Mouse (Mus musculus): ENCODE measurements around the gene Slc47a1. TPM values are rescaled to one million over a fixed set of nuclear protein-coding genes. Genes with fewer than 3 reads are reported as not detected.
A peak's percentile ranks its signal among the peaks of the same experiment; 100 is the strongest.
"Not testable (repeated sequence)": the region's sequence is repeated elsewhere in the genome, so short reads cannot be mapped to it uniquely, and the experiment has no call there.

The Slc47a1 gene
- polyA plus RNA-seq, 1 experiment: not detected

DNA sequence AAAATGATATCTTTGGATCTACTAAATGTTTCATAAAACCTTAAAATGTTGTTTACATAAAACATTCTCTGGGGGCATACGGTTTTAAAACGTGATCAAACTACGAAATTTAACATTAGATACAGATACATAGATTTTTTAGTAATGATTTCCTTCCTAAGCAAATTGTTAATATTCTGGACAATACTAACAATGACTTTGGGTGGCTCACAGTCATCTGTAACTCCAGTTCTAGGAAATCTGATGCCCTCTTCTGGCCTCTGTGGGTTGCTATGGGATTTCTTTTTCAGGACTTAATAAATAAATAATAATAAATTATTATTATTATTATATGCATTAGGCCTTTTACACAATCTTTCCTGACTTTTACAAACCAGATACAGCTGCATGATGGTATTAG is 30.9 kb upstream of the Slc47a1 start:
- Histone ChIP-seq H3K36me3 (replicated peaks; ENCODE audit: low read length) (no peaks in the 10 kb centered on the region), H3K27me3 (replicated peaks) (peaks cover 79% of the 10 kb centered on the region), H3K4me3 (replicated peaks) (peak overlapping the region; percentile 95), H3K4me1 (peaks cover 22% of the 10 kb centered on the region), H3K9me3 (peaks cover 21% of the 10 kb centered on the region)
- TF ChIP-seq GATA1 (IDR thresholded peaks at IDR 0.05; ENCODE audit: borderline replicate concordance, low read length): no peak
- no peak for TF ChIP-seq FLI1 (IDR thresholded peaks at IDR 0.05; ENCODE audit: low read length)

DNA sequence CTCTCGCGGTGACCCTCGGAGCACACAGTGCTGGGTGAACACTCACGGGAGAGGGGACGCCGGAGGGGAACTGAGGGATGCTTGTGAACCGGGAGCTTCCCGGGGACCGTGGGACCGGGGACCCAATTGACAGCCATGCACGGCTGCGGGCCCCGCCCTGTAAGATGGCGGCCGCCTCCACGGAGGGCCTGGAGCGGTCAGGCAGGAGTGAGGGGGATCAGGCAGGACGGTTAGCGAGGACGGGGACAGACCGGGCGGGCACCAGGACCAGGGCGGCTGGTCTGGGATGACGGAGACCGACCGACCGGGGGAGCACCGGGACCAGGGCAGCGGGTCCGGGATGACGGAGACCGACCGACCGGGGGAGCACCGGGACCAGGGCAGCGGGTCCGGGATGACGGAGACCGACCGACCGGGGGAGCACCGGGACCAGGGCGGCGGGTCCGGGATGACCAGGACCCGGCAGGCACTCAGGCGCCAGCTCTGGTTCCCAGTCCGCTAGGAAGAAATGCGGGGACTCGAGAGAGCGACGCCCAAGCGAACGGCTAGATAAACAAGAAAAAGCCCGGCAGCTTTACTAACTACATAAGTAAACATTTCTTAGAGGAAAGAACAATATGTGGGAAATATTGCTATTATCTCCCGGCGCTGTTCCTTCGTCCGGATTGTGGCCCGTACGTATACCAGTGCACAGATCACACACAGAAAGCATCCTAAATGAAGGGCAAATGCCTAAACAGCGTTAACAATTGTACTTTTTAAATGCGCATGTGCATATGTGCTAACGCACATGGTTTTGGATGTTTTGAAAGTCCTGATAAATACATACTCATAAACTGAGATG is 30.3 kb upstream of the Slc47a1 start:
- H3K36me3 ChIP-seq (replicated peaks; ENCODE audit: low read length): no peaks in the 10 kb centered on the region
- peaks cover 20% of the 10 kb centered on the region for H3K4me1 ChIP-seq
- TF ChIP-seq GATA1 (IDR thresholded peaks at IDR 0.05; ENCODE audit: borderline replicate concordance, low read length): no peak
- TF ChIP-seq FLI1 (IDR thresholded peaks at IDR 0.05; ENCODE audit: low read length): no peak
- H3K4me3 ChIP-seq (replicated peaks): peak overlapping the region; percentile 95
- peaks cover 21% of the 10 kb centered on the region for H3K9me3 ChIP-seq
- peaks cover 76% of the 10 kb centered on the region for H3K27me3 ChIP-seq (replicated peaks)

GRCm38 (mm10) chr11:61407638-61408183 is 29.6 kb upstream of the Slc47a1 start:
- peaks cover 21% of the 10 kb centered on the region for H3K9me3 ChIP-seq
- TF ChIP-seq GATA1 (IDR thresholded peaks at IDR 0.05; ENCODE audit: borderline replicate concordance, low read length) (no peak), FLI1 (IDR thresholded peaks at IDR 0.05; ENCODE audit: low read length) (no peak)

GRCm38 (mm10) chr11:61401794-61402193 is 23.6 kb upstream of the Slc47a1 start:
- no peak overlapping the region for H3K4me3 ChIP-seq (replicated peaks)
- TF ChIP-seq FLI1 (IDR thresholded peaks at IDR 0.05; ENCODE audit: low read length) (no peak), GATA1 (IDR thresholded peaks at IDR 0.05; ENCODE audit: borderline replicate concordance, low read length) (no peak)
- H3K36me3 ChIP-seq (replicated peaks; ENCODE audit: low read length): no peaks in the 10 kb centered on the region
- peaks cover 20% of the 10 kb centered on the region for H3K9me3 ChIP-seq
- peaks cover 10% of the 10 kb centered on the region; the same call in 1 of the 2 replicates for H3K4me1 ChIP-seq
- H3K27me3 ChIP-seq (replicated peaks): peaks cover 65% of the 10 kb centered on the region

More at GRCm38 (mm10) chr11:61407638-61408183, 29.6 kb upstream of the Slc47a1 start:
- peaks cover 18% of the 10 kb centered on the region for H3K4me1 ChIP-seq
- peaks cover 75% of the 10 kb centered on the region for H3K27me3 ChIP-seq (replicated peaks)
- peak overlapping the region; percentile 95 for H3K4me3 ChIP-seq (replicated peaks)
- H3K36me3 ChIP-seq (replicated peaks; ENCODE audit: low read length): no peaks in the 10 kb centered on the region

DNA sequence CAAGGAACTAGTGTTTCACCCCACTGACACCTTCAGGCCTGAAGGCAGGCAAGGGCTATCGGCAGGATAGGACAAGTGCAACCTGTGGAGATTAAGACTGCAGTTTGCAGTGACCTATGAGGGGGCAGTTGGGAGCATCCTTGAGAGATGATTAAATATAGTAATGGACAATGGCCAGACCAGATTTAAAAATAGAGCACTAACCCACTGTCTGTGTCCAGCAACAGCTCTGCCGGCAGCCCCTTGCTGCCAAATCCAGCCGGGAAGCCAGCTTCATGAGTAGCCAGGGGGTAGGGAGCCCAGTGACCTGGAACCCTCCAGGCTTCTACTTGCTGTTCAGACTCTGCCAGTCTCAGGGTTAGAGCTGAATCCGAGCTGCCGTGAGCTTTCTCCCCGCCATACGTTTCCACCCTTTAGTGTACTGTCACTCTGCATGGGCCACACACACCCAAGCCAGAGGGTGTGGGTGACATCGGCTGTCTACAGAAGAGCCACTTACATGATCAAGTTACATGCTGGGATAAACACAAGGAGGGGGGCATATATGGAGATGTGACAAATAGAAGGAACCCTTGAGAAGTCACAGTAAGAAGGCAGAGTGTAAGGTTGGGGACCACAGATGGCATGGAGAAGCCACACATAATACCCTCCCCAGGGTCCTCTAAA is 22.7 kb upstream of the Slc47a1 start:
- H3K36me3 ChIP-seq (replicated peaks; ENCODE audit: low read length): no peaks in the 10 kb centered on the region
- H3K27me3 ChIP-seq (replicated peaks): peaks cover 57% of the 10 kb centered on the region
- no peak overlapping the region for H3K4me3 ChIP-seq (replicated peaks)
- peaks cover 26% of the 10 kb centered on the region for H3K9me3 ChIP-seq
- no peak for TF ChIP-seq FLI1 (IDR thresholded peaks at IDR 0.05; ENCODE audit: low read length)
- no peak for TF ChIP-seq GATA1 (IDR thresholded peaks at IDR 0.05; ENCODE audit: borderline replicate concordance, low read length)
- peaks cover 10% of the 10 kb centered on the region; the same call in 1 of the 2 replicates for H3K4me1 ChIP-seq

GRCm38 (mm10) chr11:61397423-61398043 is 19.4 kb upstream of the Slc47a1 start:
- Histone ChIP-seq H3K27me3 (replicated peaks) (peaks cover 33% of the 10 kb centered on the region), H3K9me3 (peaks cover 34% of the 10 kb centered on the region)

GRCm38 (mm10) chr11:61388936-61389335 is 10.8 kb upstream of the Slc47a1 start:
- Histone ChIP-seq H3K4me1 (peaks cover 13% of the 10 kb centered on the region), H3K4me3 (replicated peaks) (no peak overlapping the region), H3K9me3 (peaks cover 22% of the 10 kb centered on the region), H3K36me3 (replicated peaks; ENCODE audit: low read length) (no peaks in the 10 kb centered on the region), H3K27me3 (replicated peaks) (peaks cover 46% of the 10 kb centered on the region)
- no peak for TF ChIP-seq FLI1 (IDR thresholded peaks at IDR 0.05; ENCODE audit: low read length)
- no peak for TF ChIP-seq GATA1 (IDR thresholded peaks at IDR 0.05; ENCODE audit: borderline replicate concordance, low read length)

More at GRCm38 (mm10) chr11:61397423-61398043, 19.4 kb upstream of the Slc47a1 start:
- not testable (repeated sequence) for H3K4me1 ChIP-seq; H3K4me3 ChIP-seq (replicated peaks); H3K36me3 ChIP-seq (replicated peaks; ENCODE audit: low read length)

DNA sequence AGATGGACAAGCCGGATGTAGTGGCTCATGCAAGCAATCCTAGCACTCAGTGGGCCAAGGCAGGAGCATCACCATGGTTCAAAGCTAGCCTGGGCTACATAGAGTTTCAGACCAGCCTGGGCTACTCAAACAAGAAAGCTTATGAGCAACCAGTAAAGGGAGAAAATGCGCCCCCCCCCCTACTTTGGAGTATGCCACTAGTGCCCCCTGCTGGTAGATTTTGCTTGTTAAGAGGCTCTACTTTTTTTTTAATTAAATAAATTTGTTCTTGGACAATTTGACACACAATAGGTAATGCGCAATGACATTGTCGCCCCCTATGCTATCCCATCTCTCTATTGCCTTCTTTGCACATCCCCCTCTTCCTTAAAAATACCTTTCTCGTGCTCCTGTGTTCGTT is 9.9 kb upstream of the Slc47a1 start:
- H3K9me3 ChIP-seq: peaks cover 31% of the 10 kb centered on the region
- H3K4me3 ChIP-seq (replicated peaks): no peak overlapping the region
- H3K4me1 ChIP-seq: peaks cover 13% of the 10 kb centered on the region
- no peak for TF ChIP-seq FLI1 (IDR thresholded peaks at IDR 0.05; ENCODE audit: low read length)
- TF ChIP-seq GATA1 (IDR thresholded peaks at IDR 0.05; ENCODE audit: borderline replicate concordance, low read length): no peak
- H3K36me3 ChIP-seq (replicated peaks; ENCODE audit: low read length): no peaks in the 10 kb centered on the region
- H3K27me3 ChIP-seq (replicated peaks): peaks cover 55% of the 10 kb centered on the region

DNA sequence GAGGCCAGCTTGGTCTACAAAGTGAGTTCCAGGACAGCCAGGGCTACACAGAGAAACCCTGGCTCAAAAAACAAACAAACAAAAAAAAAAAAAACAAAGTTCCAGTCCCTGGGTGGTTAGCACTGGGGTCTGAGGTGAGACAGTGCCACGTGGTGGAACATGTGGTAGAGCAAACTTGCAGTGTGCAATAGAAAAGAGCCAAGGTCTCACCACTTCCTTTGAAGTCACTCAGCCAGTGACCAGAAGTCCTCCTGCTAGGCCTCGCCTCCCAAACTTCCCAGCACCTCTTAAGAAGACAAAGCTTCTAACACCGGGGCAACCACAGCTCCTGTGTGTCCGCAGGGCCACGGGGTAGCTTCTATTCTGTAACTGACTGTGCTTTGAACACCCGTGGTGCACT is 9.1 kb upstream of the Slc47a1 start:
- no peaks in the 10 kb centered on the region for H3K36me3 ChIP-seq (replicated peaks; ENCODE audit: low read length)
- no peak overlapping the region for H3K4me3 ChIP-seq (replicated peaks)
- H3K27me3 ChIP-seq (replicated peaks): peaks cover 60% of the 10 kb centered on the region
- TF ChIP-seq GATA1 (IDR thresholded peaks at IDR 0.05; ENCODE audit: borderline replicate concordance, low read length) (no peak), FLI1 (IDR thresholded peaks at IDR 0.05; ENCODE audit: low read length) (no peak)
- H3K4me1 ChIP-seq: peaks cover 13% of the 10 kb centered on the region
- H3K9me3 ChIP-seq: peaks cover 36% of the 10 kb centered on the region
